Comparison of ENCODE assay signal across 29 mouse cellular contexts in genomic region chr1:166647593-166647992, GRCm38 (mm10). TPM values are rescaled to one million over a fixed set of nuclear protein-coding genes. Genes with fewer than 3 reads are reported as not detected.
"Had no signal": no experiment of that assay in that cellular context is flagged by ENCODE, and none has a peak within 500 bp of the region (broad histone marks: within the 10 kb centered on the region; RNA-seq: fewer than 3 reads in every experiment).

Gm4847 (minus strand) TSS chr1:166647693.

- H3K4me3 ChIP-seq: embryonic facial prominence, embryonic 10.5 days; embryonic facial prominence, embryonic 12.5 days; embryonic facial prominence, embryonic 13.5 days; embryonic facial prominence, embryonic 15.5 days; erythroblast, embryonic 14.5 days; forebrain, embryonic 10.5 days; forebrain, embryonic 12.5 days; forebrain, embryonic 13.5 days; forebrain, embryonic 15.5 days; gastrocnemius, adult 2 months; heart, adult 2 months had no signal

- H3K9me3 ChIP-seq: embryonic facial prominence, embryonic 10.5 days; embryonic facial prominence, embryonic 12.5 days; embryonic facial prominence, embryonic 13.5 days; embryonic facial prominence, embryonic 15.5 days; forebrain, embryonic 10.5 days; forebrain, embryonic 12.5 days; forebrain, embryonic 13.5 days; forebrain, embryonic 15.5 days had no signal

- H3K27me3 ChIP-seq: embryonic facial prominence, embryonic 12.5 days; embryonic facial prominence, embryonic 13.5 days; embryonic facial prominence, embryonic 15.5 days; forebrain, embryonic 12.5 days; forebrain, embryonic 13.5 days; forebrain, embryonic 15.5 days had no signal

- ATAC-seq: forebrain, embryonic 13.5 days; forebrain, embryonic 14.5 days; forebrain, embryonic 15.5 days; forebrain, embryonic 16.5 days; forebrain, postnatal 0 days had no signal

- H3K36me3 ChIP-seq: embryonic facial prominence, embryonic 10.5 days; embryonic facial prominence, embryonic 12.5 days; embryonic facial prominence, embryonic 13.5 days; embryonic facial prominence, embryonic 15.5 days; forebrain, embryonic 10.5 days; forebrain, embryonic 12.5 days; forebrain, embryonic 15.5 days had no signal

- H3K4me1 ChIP-seq: embryonic facial prominence, embryonic 10.5 days; embryonic facial prominence, embryonic 12.5 days; embryonic facial prominence, embryonic 13.5 days; embryonic facial prominence, embryonic 15.5 days; forebrain, embryonic 10.5 days; forebrain, embryonic 12.5 days; forebrain, embryonic 13.5 days; forebrain, embryonic 15.5 days had no signal

RNA-seq across cellular contexts. Expression of gene Gm4847, which starts in this region (rescaled TPM):
- total RNA-seq: common myeloid progenitor, adult 5-6 weeks; forebrain, postnatal 0 days; gastrocnemius, adult 18-20 months; gastrocnemius, adult 2 months; gastrocnemius, adult 8-10 months; gastrocnemius, postnatal 10 days; gastrocnemius, postnatal 14 days; gastrocnemius, postnatal 25 days; gastrocnemius, postnatal 36 days; gastrocnemius, postnatal 4 days; granulocyte monocyte progenitor cell, adult 5-6 weeks; heart, adult 18-20 months; heart, adult 2 months; heart, adult 8-10 months had no signal
- polyA plus RNA-seq: embryonic facial prominence, embryonic 10.5 days; embryonic facial prominence, embryonic 11.5 days; embryonic facial prominence, embryonic 12.5 days; embryonic facial prominence, embryonic 13.5 days; embryonic facial prominence, embryonic 15.5 days; erythroblast, embryonic 14.5 days; forebrain, embryonic 10.5 days; forebrain, embryonic 11.5 days; forebrain, embryonic 12.5 days; forebrain, embryonic 13.5 days; forebrain, embryonic 14.5 days; forebrain, embryonic 15.5 days; forebrain, embryonic 16.5 days; forebrain, postnatal 0 days; frontal cortex, adult 2 months; gonadal fat pad, adult 2 months; heart, adult 2 months had no signal
